Mouse (Mus musculus): ENCODE results near the gene Usmg5. TPM values are rescaled to one million over a fixed set of nuclear protein-coding genes. Genes with fewer than 3 reads are reported as not detected.
"Not testable (repeated sequence)": the region's sequence is repeated elsewhere in the genome, so short reads cannot be mapped to it uniquely, and the experiment has no call there.

The Usmg5 gene
- 1,012 TPM for polyA plus RNA-seq (2012; fragmentation: generic; extraction: Trizol)

DNA sequence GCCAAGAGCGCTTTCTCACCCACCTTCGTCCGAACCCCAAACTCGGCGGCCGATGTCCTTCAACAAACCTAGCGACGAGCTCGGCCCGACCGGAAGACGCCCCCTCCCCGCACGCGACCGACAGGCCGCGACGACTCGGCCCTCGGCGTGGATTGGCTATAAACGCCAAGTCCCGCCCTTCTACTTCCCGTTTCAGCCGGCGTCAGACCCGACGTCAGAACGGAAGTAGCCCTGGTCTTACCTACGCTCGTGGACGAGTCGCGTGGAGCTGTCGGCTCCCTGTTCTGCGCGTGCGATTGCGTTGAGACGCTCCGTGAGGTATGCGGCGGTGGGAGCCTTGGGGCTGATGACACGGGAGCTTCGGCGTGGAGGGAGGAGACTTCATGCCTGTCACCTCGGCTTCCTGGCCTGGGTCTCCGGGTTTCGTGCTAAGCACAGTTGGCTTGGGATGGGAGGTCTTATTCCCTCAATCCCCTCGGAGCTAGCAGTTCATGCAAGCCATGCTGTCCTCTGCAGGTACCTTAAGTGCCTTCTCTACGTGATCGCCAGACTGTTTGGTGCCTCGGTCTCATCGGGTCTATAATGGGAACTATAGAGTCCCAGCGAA lies at the start of gene Usmg5, which contains the start of gene Pdcd11:
TSS of gene Usmg5 (minus strand) at position 98 of the 607 bp plus-strand sequence.
TSS of gene Pdcd11 (plus strand) at position 219 of the 607 bp plus-strand sequence.
- peak within 1 kb of the TSS; percentile 100 for H3K4me2 ChIP-seq (ENCODE audit: low read depth)
- H3K79me2 ChIP-seq (ENCODE audit: control insufficient read depth, insufficient read depth), result peaks cover 79% of the 10 kb centered on the region
- peaks cover 36% of the 10 kb centered on the region for H3K36me3 ChIP-seq (ENCODE audit: control insufficient read depth, insufficient read depth)
- H3K4me3 ChIP-seq, result peak within 1 kb of the TSS; percentile 100
- no peaks in the 10 kb centered on the region for H3K27me3 ChIP-seq (ENCODE audit: control insufficient read depth, insufficient read depth, insufficient read length)
- TF ChIP-seq SRF (IDR thresholded peaks at IDR 0.05; ENCODE audit: control insufficient read depth, insufficient read length, low read depth) (no peak), MAX (IDR thresholded peaks at IDR 0.05; ENCODE audit: low read depth) (no peak), POLR2A (IDR thresholded peaks at IDR 0.05; ENCODE audit: insufficient read length, low read depth) (peak; percentile 100), REST (IDR thresholded peaks at IDR 0.05; ENCODE audit: insufficient read depth, insufficient read length) (no peak), CEBPB (IDR thresholded peaks at IDR 0.05; ENCODE audit: insufficient read depth, poor library complexity, severe bottlenecking) (no peak), POLR2AphosphoS2 (IDR thresholded peaks at IDR 0.05; ENCODE audit: insufficient read length, low read depth) (peak; percentile 99), MYOG (IDR thresholded peaks at IDR 0.05; ENCODE audit: control insufficient read depth in 1 of 3, insufficient read depth in 1 of 3, insufficient read length in 2 of 3, low read depth in 2 of 3) (no peak), USF1 (IDR thresholded peaks at IDR 0.05; ENCODE audit: low read depth) (no peak), MYOD1 (IDR thresholded peaks at IDR 0.05; ENCODE audit: control insufficient read depth in 1 of 3, insufficient read length in 2 of 3, low read depth in 2 of 3) (peak in 1 of 3 experiments; percentile 25), E2F4 (IDR thresholded peaks at IDR 0.05; ENCODE audit: insufficient read depth) (no peak), TCF3 (IDR thresholded peaks at IDR 0.05; ENCODE audit: insufficient read length, low read depth) (no peak), TCF12 (IDR thresholded peaks at IDR 0.05; ENCODE audit: insufficient read depth, poor library complexity, severe bottlenecking) (no peak)
- peak within 1 kb of the TSS; percentile 75 for H3ac ChIP-seq (ENCODE audit: control insufficient read depth, insufficient read length)

- H3ac ChIP-seq (ENCODE audit: control insufficient read depth, insufficient read length); H3K36me3 ChIP-seq (ENCODE audit: control insufficient read depth, insufficient read depth); H3K4me2 ChIP-seq (ENCODE audit: low read depth); H3K79me2 ChIP-seq (ENCODE audit: control insufficient read depth, insufficient read depth); H3K27me3 ChIP-seq (ENCODE audit: control insufficient read depth, insufficient read depth, insufficient read length); H3K4me3 ChIP-seq: not testable (repeated sequence)
Measured at GRCm38 (mm10) chr19:47139611-47140010, 49.2 kb upstream of the Usmg5 start.

GRCm38 (mm10) chr19:47137771-47138421 lies 47.4 kb upstream of the Usmg5 start, which contains the start of gene Calhm2:
Gene Calhm2 (minus strand): TSS chr19:47138294.
- Histone ChIP-seq H3K27me3 (ENCODE audit: control insufficient read depth, insufficient read depth, insufficient read length) (no peaks in the 10 kb centered on the region), H3K4me3 (peak within 1 kb of the TSS; percentile 22), H3K36me3 (ENCODE audit: control insufficient read depth, insufficient read depth) (no peaks in the 10 kb centered on the region), H3K4me2 (ENCODE audit: low read depth) (peak within 1 kb of the TSS; percentile 40), H3ac (ENCODE audit: control insufficient read depth, insufficient read length) (no peak within 1 kb of the TSS), H3K79me2 (ENCODE audit: control insufficient read depth, insufficient read depth) (no peaks in the 10 kb centered on the region)
- no peak for TF ChIP-seq REST (IDR thresholded peaks at IDR 0.05; ENCODE audit: insufficient read depth, insufficient read length)
- TF ChIP-seq MYOD1 (IDR thresholded peaks at IDR 0.05; ENCODE audit: control insufficient read depth in 1 of 3, insufficient read length in 2 of 3, low read depth in 2 of 3), result no peak
- TF ChIP-seq POLR2A (IDR thresholded peaks at IDR 0.05; ENCODE audit: insufficient read length, low read depth), result no peak
- TF ChIP-seq TCF3 (IDR thresholded peaks at IDR 0.05; ENCODE audit: insufficient read length, low read depth), result no peak
- TF ChIP-seq TCF12 (IDR thresholded peaks at IDR 0.05; ENCODE audit: insufficient read depth, poor library complexity, severe bottlenecking), result no peak
- no peak for TF ChIP-seq CEBPB (IDR thresholded peaks at IDR 0.05; ENCODE audit: insufficient read depth, poor library complexity, severe bottlenecking)
- no peak for TF ChIP-seq MAX (IDR thresholded peaks at IDR 0.05; ENCODE audit: low read depth)
- no peak for TF ChIP-seq USF1 (IDR thresholded peaks at IDR 0.05; ENCODE audit: low read depth)
- no peak for TF ChIP-seq E2F4 (IDR thresholded peaks at IDR 0.05; ENCODE audit: insufficient read depth)
- no peak for TF ChIP-seq MYOG (IDR thresholded peaks at IDR 0.05; ENCODE audit: control insufficient read depth in 1 of 3, insufficient read depth in 1 of 3, insufficient read length in 2 of 3, low read depth in 2 of 3)
- TF ChIP-seq POLR2AphosphoS2 (IDR thresholded peaks at IDR 0.05; ENCODE audit: insufficient read length, low read depth), result no peak
- TF ChIP-seq SRF (IDR thresholded peaks at IDR 0.05; ENCODE audit: control insufficient read depth, insufficient read length, low read depth), result no peak

DNA sequence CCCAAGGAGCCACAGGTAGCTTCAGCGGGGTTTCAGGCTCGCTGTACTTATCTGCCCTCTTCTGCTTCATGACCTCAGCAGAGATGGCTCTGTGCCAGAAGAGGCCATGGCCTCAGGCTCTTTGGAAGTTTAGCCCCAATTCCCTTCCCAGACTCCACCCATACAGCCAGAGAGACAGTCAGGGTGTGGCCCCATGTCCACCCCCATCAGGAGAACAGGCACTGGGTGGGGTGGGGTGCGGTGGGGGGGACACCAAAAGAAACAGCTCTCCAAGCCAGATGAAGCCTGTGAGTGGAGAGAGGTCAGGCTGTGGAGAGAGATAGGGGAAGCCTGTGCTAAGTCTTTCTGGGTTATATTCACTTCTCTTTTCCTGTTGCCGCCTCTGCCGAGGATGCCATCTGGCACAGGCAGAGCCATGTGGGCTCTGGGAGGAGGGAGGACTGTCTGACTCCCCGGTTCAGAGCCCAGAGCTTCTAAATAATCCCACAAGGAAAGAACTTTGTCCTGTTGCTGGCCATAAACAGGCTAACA lies 46.7 kb upstream of the Usmg5 start:
- Histone ChIP-seq H3K4me2 (ENCODE audit: low read depth) (peak overlapping the region; percentile 39), H3ac (ENCODE audit: control insufficient read depth, insufficient read length) (no peak overlapping the region), H3K27me3 (ENCODE audit: control insufficient read depth, insufficient read depth, insufficient read length) (no peaks in the 10 kb centered on the region), H3K79me2 (ENCODE audit: control insufficient read depth, insufficient read depth) (no peaks in the 10 kb centered on the region), H3K4me3 (peak overlapping the region; percentile 22), H3K36me3 (ENCODE audit: control insufficient read depth, insufficient read depth) (no peaks in the 10 kb centered on the region)
- TF ChIP-seq MYOG (IDR thresholded peaks at IDR 0.05; ENCODE audit: control insufficient read depth in 1 of 3, insufficient read depth in 1 of 3, insufficient read length in 2 of 3, low read depth in 2 of 3) (no peak), USF1 (IDR thresholded peaks at IDR 0.05; ENCODE audit: low read depth) (no peak), REST (IDR thresholded peaks at IDR 0.05; ENCODE audit: insufficient read depth, insufficient read length) (no peak), MYOD1 (IDR thresholded peaks at IDR 0.05; ENCODE audit: control insufficient read depth in 1 of 3, insufficient read length in 2 of 3, low read depth in 2 of 3) (no peak), SRF (IDR thresholded peaks at IDR 0.05; ENCODE audit: control insufficient read depth, insufficient read length, low read depth) (no peak), E2F4 (IDR thresholded peaks at IDR 0.05; ENCODE audit: insufficient read depth) (no peak), TCF12 (IDR thresholded peaks at IDR 0.05; ENCODE audit: insufficient read depth, poor library complexity, severe bottlenecking) (no peak), POLR2AphosphoS2 (IDR thresholded peaks at IDR 0.05; ENCODE audit: insufficient read length, low read depth) (no peak), CEBPB (IDR thresholded peaks at IDR 0.05; ENCODE audit: insufficient read depth, poor library complexity, severe bottlenecking) (no peak), POLR2A (IDR thresholded peaks at IDR 0.05; ENCODE audit: insufficient read length, low read depth) (no peak), TCF3 (IDR thresholded peaks at IDR 0.05; ENCODE audit: insufficient read length, low read depth) (no peak), MAX (IDR thresholded peaks at IDR 0.05; ENCODE audit: low read depth) (no peak)

All from myocyte (in vitro differentiated cells).